Mouse (Mus musculus) embryonic facial prominence, embryonic 15.5 days (tissue): ENCODE results near the gene Ubxn11. TPM values are rescaled to one million over a fixed set of nuclear protein-coding genes. Genes with fewer than 3 reads are reported as not detected.
A peak's percentile ranks its signal among the peaks of the same experiment; 100 is the strongest.

Experiments used
- ATAC-seq: fragments of 200-750 bp; cut with Nextera tagmentation; 2 replicates; pipeline ENCODE4 v1.8.0; 2017; ENCODE audit warnings: low read depth, moderate TSS enrichment; ENCODE audit not compliant: insufficient number of reproducible peaks, low FRiP score, low TSS enrichment
- H3K27ac ChIP-seq: fragments of 300-500 bp; sonication (generic); replicated peaks from 2 replicates; pipeline ENCODE4 v1.5.1; 2015; ENCODE audit warnings: mild to moderate bottlenecking, inconsistent platforms
- H3K27me3 ChIP-seq: fragments of 300-500 bp; sonication (generic); 2 replicates; pipeline ENCODE4 v1.6.1; 2015; ENCODE audit warnings: inconsistent platforms
- H3K36me3 ChIP-seq: fragments of 300-500 bp; sonication (generic); 2 replicates; pipeline ENCODE4 v1.6.1; 2015; ENCODE audit warnings: mild to moderate bottlenecking, inconsistent platforms
- H3K4me1 ChIP-seq: fragments of 300-500 bp; sonication (generic); 2 replicates; pipeline ENCODE4 v1.6.1; 2015; ENCODE audit warnings: inconsistent platforms
- H3K4me2 ChIP-seq: fragments of 300-500 bp; sonication (generic); replicated peaks from 2 replicates; pipeline ENCODE4 v1.6.1; 2015; ENCODE audit warnings: mild to moderate bottlenecking, inconsistent platforms
- H3K4me3 ChIP-seq: fragments of 300-500 bp; sonication (generic); replicated peaks from 2 replicates; pipeline ENCODE4 v1.5.1; 2015; ENCODE audit warnings: mild to moderate bottlenecking, inconsistent platforms
- H3K9ac ChIP-seq: fragments of 300-500 bp; sonication (generic); 2 replicates; pipeline ENCODE4 v1.6.1; 2015; ENCODE audit warnings: inconsistent platforms
- H3K9me3 ChIP-seq: fragments of 300-500 bp; sonication (generic); replicated peaks from 2 replicates; pipeline ENCODE4 v1.6.1; 2016; ENCODE audit warnings: inconsistent platforms
- WGBS: fragments of 180-500 bp; shearing (Covaris S2); methylation state at CpG from one replicate; pipeline ENCODE4 v1.1.7; 2015; 5-methylcytosine and 5-hydroxymethylcytosine counted together
- polyA plus RNA-seq: library from polyadenylated mRNA; unstranded; fragments of >200 nt; fragmentation: Nextera tagmentation; extraction: Ambion mirVana; gene quantifications from 2 replicates; pipeline ENCODE4 v1.2.1, GENCODE M21; 2015

The Ubxn11 gene
- polyA plus RNA-seq, 1 experiment from 2014 or later = 23.7 TPM

DNA sequence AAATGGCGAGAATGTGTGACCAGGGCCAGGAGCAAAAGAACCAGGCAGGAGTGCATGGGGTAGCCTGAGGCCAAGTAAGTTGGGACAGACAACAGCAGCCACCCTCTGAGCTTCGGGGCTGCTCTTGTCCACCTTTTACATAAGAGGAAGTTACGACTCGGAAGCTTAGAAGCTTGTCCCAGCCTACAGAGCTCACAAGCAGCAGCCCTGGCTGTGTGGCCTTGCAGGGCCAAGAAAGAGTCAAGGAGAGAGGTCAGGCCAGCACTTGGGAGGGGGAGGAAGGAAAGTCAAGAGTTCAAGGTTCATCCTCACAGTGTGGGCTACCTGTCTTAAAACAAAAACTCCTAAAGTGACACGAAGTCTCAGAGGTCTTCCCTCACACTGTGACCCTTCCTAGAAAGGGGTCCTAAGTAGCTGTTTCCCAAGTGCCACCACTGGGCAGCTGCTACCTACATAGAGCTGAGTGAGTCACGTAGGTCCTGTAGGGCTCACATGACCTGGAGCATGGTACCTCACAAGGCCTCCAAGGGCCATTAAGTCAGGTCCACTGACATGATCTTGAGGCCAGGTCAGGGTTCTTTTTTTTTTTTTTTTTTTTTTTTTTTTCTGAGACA lies 17.9 kb downstream of the Ubxn11 start:
- ATAC-seq = no peak
- Histone ChIP-seq H3K9me3 (no peaks in the 10 kb centered on the region), H3K9ac (no peak overlapping the region), H3K4me1 (peaks cover 29% of the 10 kb centered on the region), H3K27me3 (no peaks in the 10 kb centered on the region), H3K4me2 (no peak overlapping the region), H3K27ac (no peak overlapping the region), H3K4me3 (no peak overlapping the region), H3K36me3 (no peaks in the 10 kb centered on the region)
- WGBS = 60% methylated on average over 6 of the region's 6 CpGs

DNA sequence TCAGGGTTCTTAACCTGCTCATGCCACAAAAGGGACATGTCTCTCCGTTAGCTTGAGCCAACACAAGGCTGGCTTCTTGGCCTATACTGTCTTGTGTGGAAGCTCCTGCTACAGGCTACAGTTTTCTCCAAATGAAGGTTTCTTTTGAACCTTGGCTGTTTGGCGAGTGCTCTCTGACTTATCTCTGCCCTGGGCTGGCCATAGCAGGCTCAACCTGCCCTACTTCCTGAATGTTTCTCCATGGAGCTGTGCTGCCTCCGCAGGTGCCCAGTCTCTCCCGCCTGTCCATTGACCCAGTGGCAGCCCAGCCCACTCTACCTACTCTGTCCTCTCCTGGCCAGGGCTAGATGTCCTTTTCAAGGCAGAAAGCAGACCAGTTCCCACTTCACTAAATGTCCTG lies 18.5 kb downstream of the Ubxn11 start:
- ATAC-seq = no peak
- no peaks in the 10 kb centered on the region for H3K27me3 ChIP-seq
- 85% methylated on average over 4 of the region's 4 CpGs for WGBS
- no peak overlapping the region for H3K27ac ChIP-seq
- H3K4me1 ChIP-seq = peaks cover 29% of the 10 kb centered on the region
- H3K36me3 ChIP-seq = no peaks in the 10 kb centered on the region; the same call in 1 of the 2 replicates
- no peaks in the 10 kb centered on the region for H3K9me3 ChIP-seq
- H3K9ac ChIP-seq = no peak overlapping the region
- no peak overlapping the region for H3K4me2 ChIP-seq
- no peak overlapping the region for H3K4me3 ChIP-seq

DNA sequence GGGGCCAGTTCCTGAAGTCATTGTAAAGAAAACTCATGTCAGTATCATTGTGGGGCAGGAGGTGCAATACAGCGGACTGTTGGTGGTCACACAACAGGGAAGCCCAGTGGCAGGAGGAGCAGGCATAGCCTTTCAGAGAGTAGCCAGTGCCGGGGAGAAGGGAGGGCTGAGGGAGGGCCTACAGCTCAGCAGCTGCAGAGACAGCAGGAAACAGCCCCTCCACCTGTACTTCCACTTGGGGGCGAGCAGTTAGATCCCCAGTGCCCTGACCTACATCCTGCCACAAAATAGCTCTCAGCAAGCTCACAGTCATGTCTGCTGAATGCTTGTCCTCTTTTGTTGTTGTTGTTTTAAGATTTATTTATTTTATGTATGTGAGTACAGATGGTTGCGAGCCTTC lies 19.2 kb downstream of the Ubxn11 start:
- H3K4me2 ChIP-seq = no peak overlapping the region
- H3K4me3 ChIP-seq = no peak overlapping the region
- H3K9ac ChIP-seq = no peak overlapping the region
- H3K36me3 ChIP-seq = no peaks in the 10 kb centered on the region; the same call in 1 of the 2 replicates
- no peak overlapping the region for H3K27ac ChIP-seq
- 52% methylated on average over 4 of the region's 4 CpGs for WGBS
- H3K4me1 ChIP-seq = peaks cover 36% of the 10 kb centered on the region
- H3K9me3 ChIP-seq = no peaks in the 10 kb centered on the region
- ATAC-seq = no peak
- no peaks in the 10 kb centered on the region for H3K27me3 ChIP-seq

DNA sequence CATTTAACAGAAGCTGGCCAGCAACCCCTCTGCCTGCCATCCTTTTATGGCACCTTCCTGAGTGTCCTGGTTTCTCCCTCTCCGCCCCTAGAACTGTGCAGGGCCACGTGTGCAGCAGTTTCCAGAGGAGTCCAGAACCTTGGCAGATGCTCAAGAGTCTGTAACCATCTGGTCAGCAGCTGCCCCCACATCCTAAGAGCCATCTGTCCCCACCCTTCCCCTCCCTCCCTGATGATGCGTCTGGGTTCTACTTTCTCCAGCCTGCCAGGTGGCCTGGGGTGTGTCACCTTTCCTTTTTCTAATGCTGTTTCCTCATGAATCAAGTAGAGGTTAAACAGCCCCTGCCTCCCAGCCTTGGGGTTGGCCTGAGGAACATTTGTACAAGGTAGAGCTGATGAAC lies 19.9 kb downstream of the Ubxn11 start:
- WGBS = 47% methylated on average over 3 of the region's 3 CpGs
- Histone ChIP-seq H3K9me3 (no peaks in the 10 kb centered on the region), H3K4me2 (no peak overlapping the region), H3K4me3 (no peak overlapping the region), H3K27ac (no peak overlapping the region), H3K9ac (no peak overlapping the region), H3K27me3 (no peaks in the 10 kb centered on the region), H3K36me3 (no peaks in the 10 kb centered on the region; the same call in 1 of the 2 replicates), H3K4me1 (peaks cover 43% of the 10 kb centered on the region)
- ATAC-seq = no peak

DNA sequence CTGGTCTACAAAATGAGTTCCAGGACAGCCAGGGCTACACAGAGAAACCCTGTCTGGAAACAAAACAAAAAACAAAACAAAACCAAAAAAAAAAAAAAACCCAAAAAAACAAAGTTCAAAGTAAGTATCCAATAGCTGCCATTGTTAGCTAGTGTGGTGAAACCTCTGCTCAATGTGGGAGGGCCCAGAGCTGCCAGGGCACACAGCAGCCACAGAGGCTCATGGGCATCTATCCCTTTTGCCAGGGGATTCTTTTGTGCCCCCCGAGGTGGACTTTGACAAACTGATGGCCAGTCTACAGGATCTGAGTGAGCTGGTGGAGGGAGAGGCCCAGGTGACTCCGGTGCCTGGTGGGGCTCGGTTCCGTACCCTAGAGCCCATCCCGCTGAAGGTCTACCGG lies 20.8 kb downstream of the Ubxn11 start:
- no peak overlapping the region for H3K4me2 ChIP-seq
- no peaks in the 10 kb centered on the region for H3K9me3 ChIP-seq
- H3K4me1 ChIP-seq = peaks cover 49% of the 10 kb centered on the region
- no peaks in the 10 kb centered on the region; the same call in 1 of the 2 replicates for H3K36me3 ChIP-seq
- WGBS = 94% methylated on average over 6 of the region's 6 CpGs
- ATAC-seq = no peak
- no peaks in the 10 kb centered on the region for H3K27me3 ChIP-seq
- H3K4me3 ChIP-seq = no peak overlapping the region
- H3K9ac ChIP-seq = no peak overlapping the region
- H3K27ac ChIP-seq = no peak overlapping the region

DNA sequence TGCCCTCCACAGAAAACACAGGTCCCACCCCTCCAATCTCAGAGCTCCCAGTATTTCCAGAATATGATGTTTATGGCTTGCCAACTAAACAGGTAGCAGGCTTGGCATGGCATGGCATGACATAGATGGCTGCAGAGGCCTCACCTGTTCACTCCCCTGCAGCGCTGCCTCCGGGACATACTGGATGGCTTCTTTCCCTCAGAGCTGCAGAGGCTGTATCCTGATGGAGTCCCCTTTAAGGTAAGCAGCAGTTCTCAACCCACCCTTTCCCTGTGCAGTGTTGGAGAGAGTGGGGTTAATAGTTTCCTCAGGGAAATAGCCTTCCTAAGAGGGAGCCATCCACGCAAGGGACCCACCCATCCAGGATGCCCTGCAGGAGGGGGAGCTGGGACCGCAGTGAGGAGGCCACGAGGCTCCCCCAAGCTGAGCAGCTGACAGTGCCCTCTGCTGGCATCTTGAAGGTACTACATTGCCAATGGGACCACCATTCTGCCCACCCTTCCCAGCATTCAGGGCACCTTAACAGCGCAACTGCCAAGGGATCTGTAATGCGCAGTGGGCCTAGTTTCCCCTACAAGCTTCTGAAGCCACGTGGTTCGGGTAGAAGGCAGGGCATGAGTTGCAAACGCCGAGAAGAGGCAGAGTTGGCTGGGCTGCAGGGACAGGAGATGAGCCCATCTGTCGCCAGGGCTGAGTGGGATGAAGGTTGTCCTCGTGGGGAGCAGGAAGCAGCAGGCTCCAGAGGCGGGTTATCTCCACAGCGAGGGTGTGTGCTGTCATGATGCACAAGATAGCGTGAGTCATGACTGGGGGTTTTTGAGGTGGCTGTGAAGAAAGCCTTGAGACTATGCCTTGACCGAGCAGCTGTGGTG lies 21.5 kb downstream of the Ubxn11 start:
- ATAC-seq = no peak
- no peak overlapping the region; the same call in 1 of the 2 replicates for H3K4me2 ChIP-seq
- H3K9ac ChIP-seq = no peak overlapping the region
- no peaks in the 10 kb centered on the region for H3K9me3 ChIP-seq
- H3K36me3 ChIP-seq = no peaks in the 10 kb centered on the region; the same call in 1 of the 2 replicates
- no peak overlapping the region for H3K4me3 ChIP-seq
- 26% methylated on average over 17 of the region's 17 CpGs for WGBS
- H3K27me3 ChIP-seq = no peaks in the 10 kb centered on the region
- H3K4me1 ChIP-seq = peaks cover 43% of the 10 kb centered on the region
- H3K27ac ChIP-seq = no peak overlapping the region

DNA sequence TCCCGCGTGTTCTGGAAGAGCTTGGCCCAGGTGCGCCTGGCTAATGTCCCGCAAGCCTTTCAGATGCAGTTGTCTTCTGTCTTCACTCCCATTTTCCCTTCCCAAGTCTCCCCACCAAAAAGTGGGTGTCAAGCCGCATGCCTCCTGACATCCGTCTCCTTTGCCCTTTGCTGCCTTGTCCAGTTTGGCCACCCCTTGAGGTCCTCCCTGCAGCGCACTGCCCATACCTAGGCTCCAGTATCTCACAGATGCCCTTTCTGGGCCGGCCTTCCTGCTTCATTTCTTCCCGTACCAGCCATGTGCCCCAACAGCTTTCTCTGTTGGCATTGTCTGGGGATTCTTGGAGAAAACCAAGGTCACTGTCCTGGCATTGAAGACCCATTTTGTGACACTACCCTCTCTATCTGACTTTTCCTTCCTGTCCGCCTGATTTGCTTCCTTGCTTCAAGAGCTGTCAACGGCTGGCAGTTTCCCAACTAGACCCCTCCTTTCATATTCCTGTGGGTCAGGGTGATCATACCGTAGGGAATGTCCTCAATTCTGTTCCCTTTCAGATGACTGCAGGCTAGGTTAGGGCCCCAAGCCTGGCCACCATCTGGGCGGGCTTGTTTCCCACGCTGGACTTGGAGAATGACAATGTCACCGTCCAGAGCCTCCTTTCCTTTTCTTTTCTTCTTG lies 23.2 kb downstream of the Ubxn11 start:
- no peak for ATAC-seq
- no peak overlapping the region for H3K4me2 ChIP-seq
- H3K4me1 ChIP-seq = peaks cover 52% of the 10 kb centered on the region
- no peaks in the 10 kb centered on the region for H3K27me3 ChIP-seq
- H3K27ac ChIP-seq = no peak overlapping the region
- WGBS = 82% methylated on average over 15 of the region's 15 CpGs
- H3K36me3 ChIP-seq = no peaks in the 10 kb centered on the region; the same call in 1 of the 2 replicates
- H3K9me3 ChIP-seq = no peaks in the 10 kb centered on the region
- no peak overlapping the region for H3K9ac ChIP-seq
- no peak overlapping the region for H3K4me3 ChIP-seq

DNA sequence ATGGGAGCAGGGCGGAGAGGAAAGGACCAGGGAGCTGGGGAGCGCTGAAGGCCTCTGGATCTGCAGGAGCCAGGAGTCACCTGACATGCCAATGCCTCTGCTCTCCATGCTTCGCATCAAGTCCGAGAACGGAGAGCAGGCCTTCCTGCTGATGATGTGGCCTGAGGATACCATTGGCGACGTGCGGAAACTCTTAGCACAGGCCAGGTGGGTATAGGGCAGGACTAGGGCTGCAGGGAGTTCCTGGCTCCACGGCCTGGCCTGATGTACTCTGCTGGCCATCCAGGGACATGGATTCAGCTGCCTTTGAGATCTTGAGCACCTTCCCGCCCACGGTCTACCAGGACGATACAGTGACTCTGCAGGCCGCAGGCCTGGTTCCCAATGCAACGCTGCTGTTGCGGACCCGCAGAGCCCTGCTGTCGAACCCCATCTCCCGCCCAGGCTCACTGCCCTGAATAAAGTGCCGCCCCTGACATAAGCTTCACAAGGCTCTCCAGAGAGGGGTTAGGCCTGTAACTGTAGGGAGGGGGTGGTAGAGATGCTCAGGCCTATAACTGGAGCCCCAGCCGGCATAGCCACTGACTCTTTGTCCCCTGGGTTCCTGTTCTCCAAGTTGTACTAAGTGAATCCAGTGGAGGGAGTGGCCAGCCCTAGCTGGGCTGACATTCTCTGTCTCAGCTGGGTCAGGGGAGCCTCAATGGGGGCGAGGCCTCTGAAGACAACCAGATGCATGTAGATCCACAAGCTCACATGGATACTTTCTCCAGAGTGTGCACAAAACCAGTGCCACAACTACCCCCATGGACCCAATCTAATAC lies 24.1 kb downstream of the Ubxn11 start:
- Histone ChIP-seq H3K27me3 (no peaks in the 10 kb centered on the region), H3K4me3 (no peak overlapping the region), H3K36me3 (peaks cover 6% of the 10 kb centered on the region), H3K9ac (no peak overlapping the region), H3K27ac (0 out of 2 replicates have a peak overlapping the region, but pooled peaks have one; percentile 39), H3K9me3 (no peaks in the 10 kb centered on the region), H3K4me2 (peak overlapping the region; percentile 68; the same call in 1 of the 2 replicates), H3K4me1 (peaks cover 52% of the 10 kb centered on the region)
- WGBS = 82% methylated on average over 21 of the region's 21 CpGs
- no peak for ATAC-seq

DNA sequence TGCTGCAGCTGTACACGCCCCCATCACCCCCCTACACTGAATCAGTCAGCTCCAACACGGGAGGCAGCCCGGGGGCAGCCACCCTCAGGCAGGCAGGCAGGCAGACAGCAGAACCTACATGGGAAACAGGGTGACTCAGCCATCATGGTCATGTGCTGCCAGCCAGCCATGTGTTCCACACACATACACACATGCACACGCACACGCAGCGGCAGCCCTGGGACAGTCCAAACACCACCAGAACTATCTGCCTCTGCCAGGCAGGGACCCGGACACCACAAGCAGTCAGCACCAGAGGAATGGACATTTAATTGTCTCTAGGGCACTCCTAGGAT lies 24.7 kb downstream of the Ubxn11 start:
- Histone ChIP-seq H3K4me3 (peak overlapping the region; percentile 69; the same call in 1 of the 2 replicates), H3K9ac (no peak overlapping the region), H3K4me2 (peak overlapping the region; percentile 68), H3K27me3 (no peaks in the 10 kb centered on the region), H3K27ac (no peak overlapping the region; the same call in 1 of the 2 replicates), H3K9me3 (no peaks in the 10 kb centered on the region), H3K4me1 (peaks cover 51% of the 10 kb centered on the region), H3K36me3 (peaks cover 9% of the 10 kb centered on the region)
- ATAC-seq = no peak
- WGBS = 75% methylated on average over 7 of the region's 7 CpGs

DNA sequence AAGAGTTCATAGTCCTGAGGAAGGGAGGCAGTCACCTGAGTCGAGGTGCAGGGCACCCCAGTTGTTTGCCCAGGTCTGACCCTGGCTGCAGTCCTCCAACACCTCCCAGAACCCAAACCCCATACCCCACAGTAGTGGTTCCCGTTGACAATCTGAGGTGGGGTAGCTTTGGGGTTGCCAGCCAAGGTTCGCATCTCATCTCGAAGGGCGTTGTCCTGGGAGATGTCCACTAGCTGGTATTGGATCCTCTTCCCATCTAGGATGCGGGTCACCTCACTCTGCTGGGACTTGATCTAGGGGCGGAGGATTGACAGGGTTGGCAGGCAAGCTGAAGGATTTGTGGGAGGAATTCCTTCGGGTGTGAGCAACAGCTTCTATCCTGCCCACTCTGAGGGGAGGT lies 25.4 kb downstream of the Ubxn11 start:
- peak overlapping the region; percentile 68 for H3K4me2 ChIP-seq
- peak overlapping the region; percentile 71 for H3K9ac ChIP-seq
- 48% methylated on average over 8 of the region's 8 CpGs for WGBS
- H3K36me3 ChIP-seq = peaks cover 9% of the 10 kb centered on the region
- no peak for ATAC-seq
- peak overlapping the region; percentile 82; the same call in 1 of the 2 replicates for H3K27ac ChIP-seq
- H3K9me3 ChIP-seq = no peaks in the 10 kb centered on the region
- H3K27me3 ChIP-seq = no peaks in the 10 kb centered on the region
- peak overlapping the region; percentile 69 for H3K4me3 ChIP-seq
- peaks cover 49% of the 10 kb centered on the region for H3K4me1 ChIP-seq
